Mouse (Mus musculus) megakaryocyte-erythroid progenitor cell, adult 5-6 weeks (primary cell): ENCODE data around the gene Babam2. TPM values are rescaled to one million over a fixed set of nuclear protein-coding genes. Genes with fewer than 3 reads are reported as not detected.

Experiments used
- ATAC-seq: replicated peaks from 2 replicates; pipeline ENCODE4 v1.8.0; 2016; ENCODE audit warnings: mild to moderate bottlenecking, inconsistent platforms; ENCODE audit not compliant: severe bottlenecking, poor library complexity, low FRiP score, low TSS enrichment
- total RNA-seq, 2 experiments: library from RNA; stranded (forward) in 1 of 2; stranded (reverse) in 1 of 2; fragments of 200-1000, 215-1000 nt in 1 of 2; fragments of >200 nt in 1 of 2; fragmentation: Nextera tagmentation in 1 of 2; gene quantifications; 2 replicates each; pipeline ENCODE4 v1.2.3; 2014 to 2017

The Babam2 gene
- total RNA-seq, 2 experiments from 2014 or later, result 50.5 to 82.0 TPM

GRCm38 (mm10) chr5:32056126-32056525 is 358.6 kb downstream of the Babam2 start:
- no peak for ATAC-seq

GRCm38 (mm10) chr5:32058481-32059253 is 361.2 kb downstream of the Babam2 start:
- ATAC-seq, result no peak

- no peak for ATAC-seq
These were observed 361.8 kb downstream of the Babam2 start for GRCm38 (mm10) chr5:32059254-32059796.

GRCm38 (mm10) chr5:32060485-32060884 is 363.0 kb downstream of the Babam2 start:
- no peak for ATAC-seq

GRCm38 (mm10) chr5:32061854-32062253 is 364.4 kb downstream of the Babam2 start:
- ATAC-seq, result no peak

- ATAC-seq, result no peak
These were observed 367.0 kb downstream of the Babam2 start for GRCm38 (mm10) chr5:32064341-32065105.

GRCm38 (mm10) chr5:32066015-32066734 is 368.7 kb downstream of the Babam2 start:
- no peak for ATAC-seq

- no peak for ATAC-seq
These were observed 369.4 kb downstream of the Babam2 start for GRCm38 (mm10) chr5:32066839-32067238.

- ATAC-seq, result no peak
These were observed 371.1 kb downstream of the Babam2 start for GRCm38 (mm10) chr5:32068616-32069015.

GRCm38 (mm10) chr5:32069096-32069495 is 371.6 kb downstream of the Babam2 start:
- ATAC-seq, result no peak

- ATAC-seq, result no peak
These were observed 372.2 kb downstream of the Babam2 start for GRCm38 (mm10) chr5:32069566-32070169.

- no peak for ATAC-seq
These were observed 373.3 kb downstream of the Babam2 start for GRCm38 (mm10) chr5:32070781-32071180.

- ATAC-seq, result no peak
These were observed 373.8 kb downstream of the Babam2 start for GRCm38 (mm10) chr5:32071314-32071713.

- no peak for ATAC-seq
These were observed 374.3 kb downstream of the Babam2 start for GRCm38 (mm10) chr5:32071824-32072223.

- no peak for ATAC-seq
These were observed 375.4 kb downstream of the Babam2 start for GRCm38 (mm10) chr5:32072877-32073276.

GRCm38 (mm10) chr5:32074053-32074452 is 376.6 kb downstream of the Babam2 start:
- ATAC-seq, result peak; percentile 62

GRCm38 (mm10) chr5:32077139-32077538 is 379.7 kb downstream of the Babam2 start:
- ATAC-seq, result no peak

GRCm38 (mm10) chr5:32078986-32079385 is 381.5 kb downstream of the Babam2 start:
- no peak for ATAC-seq

GRCm38 (mm10) chr5:32080490-32081219 is 383.2 kb downstream of the Babam2 start:
- ATAC-seq, result no peak
